Mouse (Mus musculus) urinary bladder, adult 2 months (tissue): ENCODE results near the gene Ppp1cb. TPM values are rescaled to one million over a fixed set of nuclear protein-coding genes. Genes with fewer than 3 reads are reported as not detected.
A peak's percentile ranks its signal among the peaks of the same experiment; 100 is the strongest.

Experiments used
- DNase-seq: peaks from one replicate; pipeline ENCODE4 v3.0.0; 2022; ENCODE audit warnings: low spot score
- polyA plus RNA-seq: library from polyadenylated mRNA; depleted of rRNA; stranded (reverse); fragments of >200 nt; gene quantifications from 2 replicates; pipeline ENCODE4 v1.2.3, GENCODE M21; 2012

Ppp1cb gene
- polyA plus RNA-seq, 1 experiment = 446 TPM

GRCm38 (mm10) chr5:32443906-32444305, 14.7 kb upstream of the Ppp1cb start:
- DNase-seq = no peak

DNA sequence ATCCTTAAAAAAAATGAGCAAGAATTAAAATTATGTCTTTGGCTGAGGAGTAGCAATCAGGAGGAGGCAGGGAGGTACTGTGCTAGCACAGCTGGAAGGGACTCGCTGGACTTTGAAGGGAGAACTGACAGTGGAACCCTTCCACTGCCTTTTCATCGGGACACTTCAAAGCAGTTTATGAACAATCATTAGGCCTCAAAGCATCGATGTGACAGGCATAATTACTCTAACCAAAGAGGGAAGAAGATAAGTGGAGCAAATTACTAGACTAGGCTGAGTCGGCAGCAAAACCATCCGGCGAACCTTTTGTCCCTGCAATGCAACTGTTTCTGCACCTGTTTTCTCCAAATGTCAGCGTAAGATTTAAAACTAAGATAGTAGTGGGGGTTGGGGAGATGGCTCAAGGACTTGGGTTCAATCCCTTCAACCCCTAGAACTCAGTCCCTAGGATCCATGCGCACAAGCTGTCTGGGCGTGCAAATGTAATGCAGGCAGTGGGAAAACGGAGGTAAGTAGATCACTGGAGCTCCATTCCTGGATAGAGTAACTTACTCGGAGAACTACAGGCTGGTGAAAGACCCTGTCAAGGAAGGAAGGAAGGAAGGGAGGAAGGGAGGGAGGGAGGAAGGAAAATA, 13.2 kb upstream of the Ppp1cb start:
- no peak for DNase-seq

DNA sequence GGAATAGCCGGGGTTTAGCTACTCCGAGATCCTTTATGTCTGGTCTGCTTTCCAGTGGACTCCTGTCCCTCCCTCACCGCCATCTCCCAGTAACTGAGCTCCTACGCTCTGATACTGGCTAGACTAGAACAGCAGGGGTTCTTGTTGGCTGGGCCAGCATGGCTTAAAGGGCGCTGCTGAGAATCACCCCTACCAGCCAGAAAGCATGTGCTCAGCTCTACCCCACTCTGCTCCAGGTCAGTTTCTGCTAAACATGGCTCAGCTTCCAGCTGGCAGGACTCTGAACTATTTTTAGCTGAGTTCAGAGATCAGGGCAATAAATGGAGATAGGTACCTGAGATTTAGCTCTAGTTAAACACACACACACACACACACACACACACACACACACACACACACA, 12.2 kb upstream of the Ppp1cb start:
- no peak for DNase-seq

DNA sequence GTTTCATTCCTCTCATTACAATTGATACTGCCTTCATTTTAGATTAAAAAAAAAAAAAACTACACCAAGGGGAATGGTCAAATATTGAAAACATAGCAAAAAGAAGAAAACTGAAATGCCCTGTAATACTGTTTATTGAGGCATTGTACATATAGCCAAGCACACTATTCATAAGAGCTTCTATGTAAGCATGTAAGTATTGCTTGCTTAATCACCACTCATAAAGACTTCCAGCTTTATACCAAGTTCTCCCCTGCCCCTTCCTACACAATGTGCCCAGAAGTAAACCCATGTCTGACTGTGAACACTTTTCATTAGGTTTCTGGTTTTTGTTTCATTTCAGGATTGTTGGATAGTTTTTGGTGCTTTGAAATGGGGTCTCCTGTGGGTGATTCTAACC, 11.8 kb upstream of the Ppp1cb start:
- no peak for DNase-seq

DNA sequence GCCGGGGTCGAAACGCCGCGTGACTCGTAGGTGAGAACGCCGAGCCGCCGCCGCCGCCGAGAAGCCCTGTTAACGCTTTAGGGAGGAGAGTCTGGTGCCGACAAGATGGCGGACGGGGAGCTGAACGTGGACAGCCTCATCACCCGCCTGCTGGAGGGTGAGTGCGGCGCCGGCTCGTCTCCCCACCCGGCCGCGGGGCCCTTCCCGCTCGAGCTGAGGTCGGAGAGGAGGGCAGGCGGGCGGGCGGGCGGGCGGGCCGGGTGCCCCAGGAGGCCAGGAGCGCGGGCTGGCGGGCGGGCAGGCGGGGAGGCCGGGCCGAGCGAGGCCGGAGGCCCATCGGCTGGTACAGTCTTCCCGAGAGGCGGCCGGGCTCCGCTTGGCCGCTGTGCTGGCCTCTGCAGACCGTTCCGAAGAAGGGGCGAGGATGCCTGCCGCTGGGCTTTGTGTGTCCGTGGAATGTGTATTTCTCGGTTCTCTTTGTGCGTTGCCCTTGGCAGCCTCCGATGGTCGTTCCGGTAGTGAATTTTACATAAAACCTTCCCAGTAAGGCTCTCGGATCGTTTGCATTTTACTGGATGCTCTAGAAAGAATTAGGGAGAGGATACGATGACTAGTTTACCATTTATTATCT, 723 bp downstream of the Ppp1cb start:
- DNase-seq = peak; percentile 80

- no peak for DNase-seq
These were observed 1.5 kb downstream of the Ppp1cb start for GRCm38 (mm10) chr5:32459882-32460751.

GRCm38 (mm10) chr5:32460973-32461372, 2.3 kb downstream of the Ppp1cb start:
- no peak for DNase-seq

DNA sequence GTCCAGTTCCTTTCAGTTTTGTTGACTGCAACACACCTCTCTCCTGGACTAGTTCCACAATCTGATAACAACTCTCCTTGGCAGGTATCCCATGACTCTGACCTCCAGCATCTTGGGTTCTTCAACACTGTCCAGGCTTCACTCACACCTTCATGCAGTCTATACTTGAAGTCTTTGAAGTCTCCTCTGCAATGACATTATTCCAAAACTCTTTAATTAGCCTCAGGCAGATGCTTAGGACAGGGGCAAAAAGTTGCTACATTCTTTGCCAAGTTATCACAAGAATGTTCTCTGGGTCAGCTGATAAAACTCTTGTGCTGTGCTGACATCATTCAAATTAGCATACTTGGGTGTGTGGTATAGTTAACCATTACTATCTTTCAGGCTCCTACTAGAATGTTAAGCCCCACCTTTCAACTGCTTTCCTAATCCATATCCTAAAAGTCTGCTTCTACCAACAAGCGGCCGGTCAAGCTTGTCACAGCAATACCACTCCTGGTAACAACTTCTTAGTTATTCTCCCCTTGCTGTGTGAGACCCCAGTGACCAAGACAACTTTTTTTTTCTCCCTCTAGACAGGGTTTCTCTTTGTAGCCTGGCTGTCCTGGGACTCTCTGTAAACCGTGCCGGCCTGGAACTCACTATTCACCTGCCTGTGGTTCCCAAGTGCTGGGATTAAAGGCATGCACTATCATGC, 13.8 kb downstream of the Ppp1cb start:
- no peak for DNase-seq

DNA sequence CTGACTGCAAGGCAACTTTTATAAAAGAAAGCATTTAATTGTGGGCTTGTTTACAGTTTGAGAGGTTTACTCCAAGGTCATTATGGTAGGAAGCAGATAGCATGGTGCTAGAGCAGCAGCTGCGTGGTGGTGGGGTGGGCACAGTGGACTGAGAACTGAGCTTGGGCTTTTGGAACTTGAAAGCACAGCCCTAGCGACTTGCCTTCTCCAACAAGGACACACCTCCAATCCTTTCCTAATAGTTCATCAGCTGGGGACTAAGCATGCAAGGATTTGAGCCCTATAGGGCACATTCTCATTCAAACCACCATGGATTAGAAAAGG, 14.3 kb downstream of the Ppp1cb start:
- DNase-seq = no peak

- no peak for DNase-seq
These were observed 17.9 kb downstream of the Ppp1cb start for GRCm38 (mm10) chr5:32476501-32476900.

DNA sequence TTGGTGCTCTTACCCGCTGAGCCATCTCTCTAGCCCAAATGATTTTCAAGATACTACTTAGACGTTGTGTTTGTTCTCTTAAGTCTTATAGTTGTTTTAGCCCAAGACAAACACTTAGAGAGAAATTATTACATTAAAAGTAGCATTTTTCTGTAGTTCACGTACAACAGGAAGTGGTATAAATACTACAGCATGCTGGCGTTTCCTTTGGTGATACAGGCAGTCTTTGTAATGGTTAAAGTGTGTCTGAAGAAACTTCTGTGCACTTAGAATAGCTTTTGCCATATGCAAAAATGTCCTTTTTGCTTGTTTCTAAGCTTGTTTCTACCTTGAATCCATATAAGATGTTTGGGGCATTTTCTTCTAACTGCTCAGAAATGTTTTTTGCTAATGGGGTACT, 20.3 kb downstream of the Ppp1cb start:
- DNase-seq = no peak

- DNase-seq = no peak
These were observed 26.8 kb downstream of the Ppp1cb start for GRCm38 (mm10) chr5:32485430-32485829.

- DNase-seq = no peak
These were observed 29.4 kb downstream of the Ppp1cb start for GRCm38 (mm10) chr5:32488044-32488443.

DNA sequence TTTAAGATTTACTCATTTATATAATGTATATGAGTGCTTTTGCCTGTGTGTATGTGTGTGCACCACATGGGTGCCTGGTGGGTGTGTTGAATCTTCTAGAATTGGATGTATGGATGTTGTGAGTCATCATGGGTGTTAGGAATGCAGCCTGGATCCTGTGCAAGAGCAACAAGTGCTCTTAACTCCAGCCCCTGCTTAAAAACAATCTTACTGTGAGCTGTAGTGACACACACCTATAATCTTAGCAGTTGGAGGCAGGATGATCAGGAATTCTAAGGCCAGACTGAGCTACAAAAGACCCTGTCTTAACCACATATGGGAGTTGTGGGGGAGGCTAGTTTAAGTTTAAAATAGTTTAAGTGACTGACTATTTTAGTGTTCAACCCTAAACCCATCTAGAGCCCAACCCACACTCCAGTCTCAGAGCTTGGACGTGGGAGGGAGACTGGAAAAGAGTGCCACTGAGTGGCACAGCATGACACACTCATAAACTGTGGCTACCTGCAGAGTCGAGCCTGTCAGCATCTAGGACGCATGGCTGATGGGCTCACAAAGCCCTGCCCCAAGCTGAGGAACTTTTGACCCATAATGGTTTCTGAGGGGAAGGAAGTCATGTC, 35.5 kb downstream of the Ppp1cb start:
- DNase-seq = no peak

DNA sequence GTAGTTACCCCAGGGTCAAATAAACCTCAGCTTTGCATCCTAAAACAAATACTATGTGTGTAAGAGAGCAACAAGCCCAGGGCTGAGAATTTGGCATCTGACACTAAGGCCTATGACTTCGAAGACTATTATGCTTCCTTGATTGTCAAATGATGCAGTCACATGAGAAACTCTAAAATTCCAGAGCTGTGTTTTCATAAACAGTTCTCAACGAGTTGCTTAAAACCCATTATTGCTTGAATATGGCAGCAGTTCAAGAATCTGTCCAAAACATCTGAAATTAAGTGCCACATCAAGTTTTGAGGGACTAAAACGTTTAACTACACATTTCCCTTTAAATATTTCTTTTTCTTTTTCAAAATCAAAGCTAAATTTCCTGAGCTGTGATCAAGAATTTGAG, 50.1 kb downstream of the Ppp1cb start:
- DNase-seq = no peak

DNA sequence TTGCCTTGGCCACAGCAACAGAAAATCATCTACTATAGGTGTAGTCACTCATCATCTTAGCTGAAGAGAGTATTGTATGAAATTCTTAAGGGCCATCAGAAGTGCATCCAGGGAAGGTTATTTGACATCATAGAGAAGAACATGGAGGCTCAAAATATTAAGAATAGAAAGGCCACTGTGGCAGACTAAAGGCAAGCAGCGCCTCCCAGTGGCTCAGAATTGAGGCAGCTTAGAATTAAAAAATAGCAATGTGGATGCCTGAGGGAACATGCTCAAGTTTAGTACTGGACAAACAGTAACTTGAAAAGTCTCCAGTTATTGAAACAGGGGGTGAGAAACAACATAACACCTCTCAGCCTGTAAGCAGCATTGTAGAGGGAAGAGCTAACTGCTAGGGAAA, 61.7 kb downstream of the Ppp1cb start:
- DNase-seq = peak; percentile 24

- no peak for DNase-seq
These were observed 90.8 kb downstream of the Ppp1cb start for GRCm38 (mm10) chr5:32549449-32549848.

DNA sequence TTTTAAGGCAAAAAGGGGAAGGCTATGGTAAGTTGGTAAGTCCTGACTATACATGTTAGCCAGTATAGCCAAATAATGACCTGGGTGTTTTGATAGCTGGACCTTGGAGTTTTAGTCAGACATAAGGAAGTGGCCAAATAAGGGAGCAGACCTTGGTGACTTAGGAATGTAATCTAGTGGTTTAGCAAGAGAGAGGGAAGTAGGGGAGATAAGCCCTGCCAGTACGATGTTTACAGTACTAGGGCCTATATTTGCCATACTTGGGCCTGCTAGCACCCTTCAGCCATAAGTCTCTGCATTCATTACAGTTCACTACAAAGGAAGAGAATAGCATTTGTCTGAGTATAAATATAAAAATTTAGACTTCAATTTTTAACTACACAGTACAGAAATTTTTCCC, 106.1 kb downstream of the Ppp1cb start:
- no peak for DNase-seq
